Mouse (Mus musculus) right cerebral cortex, postnatal 14 days (tissue): Measurements from ENCODE around the gene H6pd.

Experiments
- DNase-seq: peaks from one replicate; pipeline ENCODE4 v3.0.0; 2022

H6pd gene

DNA sequence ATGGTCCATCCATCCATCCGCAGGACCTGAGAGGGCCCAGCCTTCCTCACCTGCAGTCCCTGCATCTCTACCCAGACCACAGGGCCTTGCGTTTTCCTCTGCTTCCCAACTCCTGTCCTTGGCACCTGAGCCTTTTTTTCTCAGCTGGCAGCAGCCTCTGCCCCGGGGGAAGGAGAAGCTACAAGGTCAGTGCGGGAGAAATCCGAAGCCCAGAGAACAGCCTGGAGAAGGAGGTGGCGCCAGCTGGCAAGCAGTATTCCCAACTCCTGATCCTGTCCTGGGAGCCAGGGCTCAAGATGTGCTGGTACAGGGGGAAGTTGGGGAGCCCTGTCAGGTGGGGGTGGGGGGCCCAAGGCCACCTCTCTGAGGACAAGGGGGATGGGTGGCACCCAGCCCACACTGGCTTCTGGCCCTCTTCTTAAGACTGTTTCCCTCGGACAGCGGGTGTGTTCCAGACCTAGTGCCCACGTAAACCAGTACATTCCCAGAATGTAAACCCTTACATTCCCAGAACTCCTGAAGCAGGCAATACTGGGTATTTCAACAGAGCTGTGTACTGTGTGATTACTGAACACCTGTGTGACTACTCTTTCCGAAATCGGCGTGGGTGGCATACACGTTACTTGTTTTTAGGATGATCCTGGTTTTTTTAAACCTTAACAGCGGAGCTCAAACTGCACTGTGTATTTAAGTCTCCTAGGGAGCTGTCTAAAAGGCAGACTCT lies 9.9 kb downstream of the H6pd start:
- no peak for DNase-seq

DNA sequence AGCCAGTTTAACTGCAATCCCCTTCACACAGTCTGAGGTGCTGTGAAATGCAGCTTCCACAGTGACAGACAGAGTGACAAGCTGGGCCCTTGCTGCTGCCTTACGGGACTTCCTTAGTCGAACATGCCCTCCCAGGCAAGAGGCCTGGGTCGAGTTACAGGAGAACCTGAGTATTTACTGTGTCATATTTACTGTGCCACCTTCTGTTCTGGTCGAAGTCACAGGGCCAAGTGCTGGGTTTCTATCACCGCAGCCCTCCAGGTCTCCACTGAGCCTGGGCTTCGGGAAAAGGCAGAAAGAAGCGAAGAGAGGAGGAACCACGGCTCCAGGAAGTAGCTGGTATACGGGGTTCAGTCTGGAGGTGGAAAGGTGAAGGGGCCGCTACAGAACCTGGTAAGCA lies 10.8 kb downstream of the H6pd start:
- no peak for DNase-seq

DNA sequence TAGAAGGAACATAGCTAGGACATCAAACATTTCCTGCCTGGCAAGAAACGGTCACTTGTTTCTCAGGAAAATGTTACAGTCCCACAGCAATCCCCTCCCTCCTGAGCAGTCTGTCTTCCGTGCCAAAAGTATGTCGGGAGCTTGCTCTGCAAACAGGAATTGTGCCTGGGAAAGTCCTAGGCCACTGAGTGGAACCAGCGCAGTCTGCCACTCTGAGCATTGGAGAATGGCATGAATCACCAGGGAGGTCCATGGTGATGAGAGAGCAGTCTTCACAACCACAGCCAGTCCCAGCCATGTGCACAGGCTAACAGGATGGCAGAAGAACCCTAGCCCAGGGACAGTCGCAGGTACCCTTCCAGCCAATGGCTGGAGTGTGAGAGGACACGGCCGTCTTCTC lies 12.4 kb downstream of the H6pd start:
- DNase-seq: no peak

DNA sequence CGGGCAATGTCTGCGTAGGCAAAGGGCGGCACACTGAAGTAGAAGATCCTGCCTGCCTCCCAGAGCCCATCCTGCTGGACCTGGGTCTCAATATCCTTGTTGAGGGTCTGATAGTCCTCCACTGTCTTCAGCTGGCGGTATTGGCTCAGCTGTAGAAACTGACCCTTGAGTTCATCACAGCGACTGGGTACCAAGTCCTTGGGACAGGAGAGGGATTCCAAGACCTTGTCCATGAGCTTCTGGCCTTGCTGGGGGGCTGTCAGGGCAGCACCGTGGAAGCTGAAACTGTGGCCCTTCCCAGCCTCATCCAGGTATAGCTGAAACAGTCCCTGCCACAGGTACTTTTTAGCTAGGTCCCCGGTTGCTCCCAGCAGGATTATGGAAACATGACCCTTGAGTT lies 12.9 kb downstream of the H6pd start:
- no peak for DNase-seq

DNA sequence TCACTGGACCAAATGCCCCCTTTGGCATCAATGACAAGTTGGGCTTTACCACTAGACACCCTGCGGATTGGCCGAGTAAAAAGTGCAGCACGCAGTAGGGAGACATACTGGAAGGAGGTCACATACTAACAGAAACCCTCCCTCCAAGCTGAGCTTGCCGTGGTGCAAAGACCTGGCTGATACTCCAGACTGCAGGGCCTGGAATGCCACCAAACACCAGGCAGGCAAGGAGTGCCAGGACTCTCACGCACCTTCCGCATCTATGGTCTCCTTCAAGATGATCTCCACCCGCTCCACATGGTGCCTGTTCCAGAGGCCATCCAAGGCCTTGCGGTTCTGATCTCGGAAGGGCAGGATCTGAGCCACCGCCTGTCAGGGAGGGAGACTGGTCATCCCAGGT lies 14.6 kb downstream of the H6pd start:
- no peak for DNase-seq

DNA sequence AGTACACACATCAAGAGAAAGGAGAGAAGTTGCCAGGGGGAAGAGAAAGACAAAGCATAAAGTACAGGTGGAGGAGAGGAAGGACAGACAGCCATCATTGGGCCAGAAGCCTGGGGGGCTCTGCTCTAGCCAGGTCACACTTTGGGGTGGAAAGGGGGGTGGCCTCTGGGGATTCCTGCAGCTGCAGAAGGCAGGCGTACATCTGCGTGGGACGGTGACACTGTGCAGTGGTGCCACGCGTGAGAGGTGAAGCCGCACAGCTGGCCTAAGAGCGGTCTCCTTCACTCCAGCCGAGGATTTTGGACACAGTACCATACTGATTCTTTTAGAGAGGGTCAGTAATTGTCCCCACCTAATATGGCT lies 16.2 kb downstream of the H6pd start:
- DNase-seq: no peak

DNA sequence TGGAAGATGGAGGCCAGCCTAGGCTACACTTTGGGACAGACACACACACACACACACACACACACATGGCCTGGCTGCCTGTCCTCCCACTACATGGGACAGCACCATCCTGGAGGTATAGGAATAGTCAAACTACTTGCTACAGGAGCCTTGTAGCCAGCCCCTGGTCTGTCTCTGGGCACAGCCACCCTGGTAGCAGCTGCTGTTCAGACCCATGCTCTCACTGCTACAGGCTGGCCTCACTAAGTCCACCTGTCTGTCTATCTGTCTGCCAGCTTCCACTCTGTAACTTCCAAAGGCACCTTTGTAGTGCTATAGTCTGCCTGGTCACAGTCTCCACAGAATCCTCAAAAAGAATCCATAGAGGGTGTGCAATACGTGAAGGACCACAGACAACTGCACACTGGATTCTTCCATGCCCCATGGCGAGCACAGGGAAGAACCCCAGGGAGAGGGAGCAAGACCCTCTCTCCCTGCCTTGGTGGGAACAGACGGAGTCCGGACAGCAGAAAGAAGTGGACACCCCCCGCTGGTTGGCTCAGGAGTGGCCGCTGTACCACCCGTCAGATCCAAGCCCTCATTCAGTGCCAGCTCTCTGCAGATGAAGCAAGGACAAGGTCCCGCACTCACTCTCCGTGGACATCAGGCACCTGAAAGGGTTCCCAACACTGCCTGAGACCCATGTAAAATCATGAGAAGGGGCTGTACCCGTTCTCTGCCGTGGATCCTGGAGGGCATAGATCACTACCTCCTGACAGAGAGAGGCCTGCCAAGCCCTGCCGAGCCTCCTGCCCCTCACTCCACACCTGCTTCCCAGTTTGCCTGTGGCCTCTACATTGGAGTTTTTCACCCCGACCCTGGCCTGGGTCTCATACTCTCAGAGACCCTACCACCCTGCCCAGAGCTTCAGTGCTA lies 16.8 kb downstream of the H6pd start:
- no peak for DNase-seq

DNA sequence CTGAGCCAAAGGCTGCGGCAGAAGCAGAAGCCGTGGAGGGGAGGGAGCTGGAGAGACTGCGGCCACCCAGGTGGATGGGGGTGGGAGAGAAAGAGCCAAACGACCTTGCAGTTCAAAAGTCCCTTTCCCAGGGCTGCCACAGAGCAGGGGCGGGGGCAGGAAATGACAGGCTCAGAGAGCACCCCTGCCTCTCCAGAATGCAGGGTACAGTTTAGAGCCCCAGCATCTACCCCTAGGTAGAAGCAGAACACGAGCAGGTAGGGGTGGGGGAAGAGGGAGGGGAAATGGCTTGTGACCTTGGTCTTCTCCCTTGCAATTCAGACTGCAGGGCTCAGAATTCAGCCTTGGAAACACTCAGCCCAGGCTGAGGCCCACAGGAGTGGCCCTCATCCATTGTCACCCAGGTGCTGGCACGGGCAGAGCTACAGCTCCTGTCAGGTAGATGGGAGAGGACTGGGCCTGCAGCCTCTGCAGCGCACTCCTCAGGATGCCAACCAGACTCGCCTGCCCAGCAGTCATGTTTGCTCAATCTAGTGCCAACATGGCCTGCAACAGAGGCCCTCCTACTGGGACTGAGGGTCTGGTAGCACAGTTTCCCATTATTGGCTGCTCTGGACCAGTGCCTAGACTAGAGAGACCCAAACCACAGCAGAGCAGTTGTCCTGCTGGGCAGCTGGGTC lies 17.7 kb downstream of the H6pd start:
- no peak for DNase-seq

DNA sequence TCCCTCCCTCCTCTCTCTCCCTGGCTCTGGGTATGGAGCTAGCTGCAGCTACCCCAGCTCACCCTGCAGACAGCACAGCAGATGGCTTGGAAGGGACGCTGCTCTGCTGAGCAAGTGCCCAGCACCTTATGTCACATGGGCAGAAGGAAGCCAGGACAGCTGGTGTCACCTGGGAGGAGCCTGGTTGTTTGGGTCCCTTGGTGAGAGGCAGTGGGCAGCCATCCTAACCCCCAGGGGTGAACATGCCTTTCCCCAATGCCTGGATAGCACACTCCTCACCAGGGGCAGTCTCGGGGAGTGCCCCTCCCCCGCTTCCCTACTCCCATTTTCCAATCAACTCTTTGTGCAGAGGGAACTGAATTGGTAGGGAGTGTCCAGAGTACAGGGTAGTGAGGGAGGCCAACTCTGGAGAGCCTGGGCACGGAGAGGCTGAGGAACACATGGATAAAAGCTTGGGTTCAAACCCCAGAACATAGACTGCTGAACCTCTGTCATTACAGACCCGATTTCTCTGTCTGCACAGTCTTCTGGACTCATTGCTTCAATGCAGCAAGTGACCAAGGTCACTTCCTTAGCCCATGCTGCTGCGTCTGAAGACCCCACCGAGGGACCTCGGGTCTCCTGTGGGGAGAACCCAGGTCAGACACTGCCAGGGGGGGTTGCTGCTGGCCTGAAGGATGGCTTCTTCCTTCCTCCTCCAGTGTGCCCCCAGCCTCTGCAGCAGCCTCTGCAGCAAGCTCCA lies 18.4 kb downstream of the H6pd start:
- no peak for DNase-seq

DNA sequence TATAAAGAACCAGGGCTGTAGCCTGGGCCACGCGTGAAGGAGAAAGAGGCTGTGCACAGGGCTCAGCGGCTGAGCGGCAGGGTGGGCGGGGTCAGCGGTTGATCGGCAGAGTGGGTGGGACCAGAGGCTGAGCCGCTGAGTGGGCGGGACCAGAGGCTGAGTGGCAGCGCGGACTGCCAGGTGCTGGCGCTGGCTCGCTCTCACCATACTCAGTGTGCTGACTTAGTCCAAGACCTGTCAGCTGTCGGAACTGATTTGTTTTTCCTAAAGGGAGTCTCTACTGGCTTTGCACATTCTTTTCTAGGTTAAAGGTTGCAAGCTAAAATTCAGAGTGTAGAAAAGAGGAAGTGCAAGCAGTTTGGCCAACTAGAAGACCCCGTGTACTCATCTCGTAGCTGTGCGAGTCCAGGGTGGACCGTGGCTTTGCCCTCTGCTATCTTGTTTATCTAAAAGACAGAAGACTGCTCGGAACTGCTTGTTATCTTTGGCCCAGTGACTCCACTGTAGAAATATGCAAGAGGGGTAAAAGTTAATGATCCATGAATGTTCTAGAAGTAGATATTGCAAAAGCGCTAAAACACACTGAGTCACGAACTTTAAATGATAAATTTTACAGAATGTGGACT lies 19.8 kb downstream of the H6pd start:
- DNase-seq: peak; percentile 90

DNA sequence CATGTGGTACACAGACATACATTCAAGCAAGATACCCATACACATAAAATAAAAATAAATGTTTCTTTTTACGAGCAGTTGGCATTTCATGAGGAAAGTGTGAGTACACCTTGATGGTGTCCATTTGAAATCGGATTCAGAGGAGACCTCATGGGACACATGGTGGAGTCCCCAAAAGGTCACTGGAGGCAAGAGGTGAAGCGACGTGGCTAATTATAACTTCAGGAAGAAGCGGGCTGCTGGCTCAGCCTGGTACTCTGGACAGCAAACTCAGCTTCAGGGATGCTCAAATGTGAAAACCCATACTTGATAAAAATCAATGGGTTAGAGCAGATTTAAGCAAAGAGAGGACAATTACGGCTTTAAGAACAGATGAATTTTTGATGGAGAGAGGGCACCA lies 20.5 kb downstream of the H6pd start:
- DNase-seq: no peak

DNA sequence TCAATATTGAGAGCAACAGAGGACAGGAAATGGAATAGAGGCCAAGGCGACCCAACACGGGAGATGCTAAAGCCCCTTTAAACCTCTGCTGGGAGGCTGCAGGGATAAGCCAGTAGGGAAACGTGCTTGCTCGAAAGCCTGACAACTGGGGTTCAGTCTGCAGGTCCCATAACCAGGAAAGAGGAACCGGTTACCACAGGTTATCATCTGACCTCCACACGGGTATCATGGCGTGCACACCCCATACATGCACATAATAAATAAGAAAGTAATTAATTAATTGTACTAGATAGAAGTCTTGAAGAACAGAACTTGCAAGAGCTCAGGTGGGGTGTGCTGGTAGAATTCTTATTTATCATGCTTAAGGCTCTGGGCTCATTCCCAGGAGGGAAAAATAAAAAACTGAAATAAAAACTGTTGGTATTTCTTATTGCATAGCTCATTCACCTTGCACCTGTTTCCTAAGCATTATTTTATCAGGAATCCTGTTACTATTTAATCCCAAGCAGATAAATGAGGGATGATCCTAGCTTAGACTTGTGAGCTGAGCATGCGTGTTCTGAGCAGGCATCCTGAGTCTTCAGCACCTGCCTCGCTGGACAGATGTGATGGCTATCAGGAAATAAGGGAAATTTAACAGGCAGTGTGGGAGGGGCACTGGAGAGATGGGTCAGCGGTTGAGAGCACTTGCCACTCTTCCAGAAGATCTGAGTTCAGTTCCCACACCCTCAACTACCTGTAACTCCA lies 22.0 kb downstream of the H6pd start:
- no peak for DNase-seq

DNA sequence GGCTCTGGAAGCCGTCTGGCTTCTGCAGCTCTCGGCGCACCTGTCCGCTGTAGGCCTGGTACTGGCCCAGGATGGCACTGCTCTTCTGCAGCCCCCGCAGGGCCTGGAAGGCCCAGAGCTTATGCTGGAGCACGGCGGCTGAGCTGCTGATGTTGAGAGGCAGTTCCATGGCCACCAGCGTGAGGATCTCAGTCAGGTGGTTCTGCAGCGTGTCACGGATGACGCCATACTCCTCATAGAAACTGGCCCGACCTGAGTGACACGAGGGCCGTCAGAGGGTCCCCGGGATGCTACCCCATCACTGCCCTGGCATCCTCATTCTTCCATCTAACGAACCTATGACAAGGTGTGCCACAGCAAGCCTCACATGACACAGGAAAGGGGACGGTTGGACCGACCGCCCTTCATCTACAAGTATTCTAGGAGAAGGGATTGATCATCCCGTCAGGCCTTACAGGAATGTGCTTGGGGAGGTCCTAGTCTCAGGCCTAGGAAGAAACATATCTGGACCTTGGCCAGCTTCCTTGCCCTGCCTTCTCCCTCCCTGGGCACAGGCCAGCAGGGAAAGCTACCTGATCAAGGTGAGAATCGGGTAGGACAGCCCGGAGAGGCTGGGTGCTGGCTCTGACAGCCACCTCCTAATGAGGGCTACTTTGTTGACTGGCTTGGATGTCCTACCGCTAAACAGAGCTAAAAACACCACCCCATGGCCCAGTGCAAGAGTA lies 24.7 kb downstream of the H6pd start:
- no peak for DNase-seq

DNA sequence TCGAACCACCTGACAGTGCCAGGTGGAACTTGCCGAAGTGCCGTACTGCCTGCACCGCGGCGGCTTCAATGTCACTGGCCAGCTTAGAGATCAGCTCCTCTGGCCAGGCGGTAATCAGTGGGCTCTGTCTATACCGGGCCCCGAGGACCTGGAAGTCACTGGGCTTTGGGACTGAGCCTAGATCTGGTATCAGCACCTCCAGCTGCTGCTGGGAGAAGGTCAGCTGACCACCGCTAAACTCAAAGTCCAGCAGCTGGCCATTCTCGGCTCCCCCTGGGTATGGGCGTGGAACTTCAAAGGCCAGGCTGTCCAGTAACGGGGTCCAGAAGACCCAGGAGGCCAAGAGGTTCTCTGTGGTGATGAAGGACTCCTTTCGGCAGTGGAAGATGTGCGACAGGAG lies 26.7 kb downstream of the H6pd start:
- DNase-seq: no peak

DNA sequence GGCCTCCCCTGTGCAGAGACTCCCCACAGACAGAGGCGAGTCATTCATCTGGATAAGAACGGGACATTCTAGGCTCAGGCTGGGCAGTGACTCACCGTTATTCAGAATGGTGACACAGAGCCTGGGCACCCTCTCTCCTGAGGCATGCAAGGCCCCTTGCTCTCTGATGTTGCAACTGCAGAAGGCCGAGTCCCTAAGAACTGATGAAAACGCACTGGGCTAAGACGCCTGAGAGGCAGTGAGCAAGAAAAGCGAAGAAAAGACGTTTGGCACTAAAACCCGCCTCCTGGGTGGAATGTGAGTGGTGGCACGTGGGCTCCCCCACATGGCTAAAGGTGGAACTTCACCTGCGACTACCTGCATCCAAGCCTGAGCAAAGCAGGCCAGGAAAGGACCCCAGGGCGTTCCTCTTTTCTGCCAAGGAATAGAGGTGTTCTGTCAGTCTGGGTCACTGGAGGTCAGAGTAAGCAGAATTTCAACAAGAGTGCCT lies 29.0 kb downstream of the H6pd start:
- DNase-seq: peak; percentile 82

DNA sequence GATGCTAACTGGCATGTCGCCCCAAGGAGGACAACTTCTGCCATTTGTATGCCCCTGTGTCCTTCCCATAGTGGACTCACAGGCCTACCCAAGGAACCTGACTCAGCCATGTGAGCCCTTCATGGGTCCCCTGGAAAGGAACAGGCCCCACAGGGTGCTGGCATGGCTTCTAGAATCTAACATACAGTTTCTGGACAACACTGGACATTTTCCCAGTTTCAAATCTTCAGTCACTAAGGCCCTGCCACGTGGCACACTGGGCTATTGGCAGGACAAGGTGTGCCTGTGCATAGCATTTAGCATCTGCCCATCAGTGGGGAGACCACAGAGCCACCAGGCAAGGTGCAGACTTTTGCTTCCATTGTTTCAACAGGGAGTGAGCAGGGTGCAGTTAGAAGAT lies 30.0 kb downstream of the H6pd start:
- DNase-seq: no peak

DNA sequence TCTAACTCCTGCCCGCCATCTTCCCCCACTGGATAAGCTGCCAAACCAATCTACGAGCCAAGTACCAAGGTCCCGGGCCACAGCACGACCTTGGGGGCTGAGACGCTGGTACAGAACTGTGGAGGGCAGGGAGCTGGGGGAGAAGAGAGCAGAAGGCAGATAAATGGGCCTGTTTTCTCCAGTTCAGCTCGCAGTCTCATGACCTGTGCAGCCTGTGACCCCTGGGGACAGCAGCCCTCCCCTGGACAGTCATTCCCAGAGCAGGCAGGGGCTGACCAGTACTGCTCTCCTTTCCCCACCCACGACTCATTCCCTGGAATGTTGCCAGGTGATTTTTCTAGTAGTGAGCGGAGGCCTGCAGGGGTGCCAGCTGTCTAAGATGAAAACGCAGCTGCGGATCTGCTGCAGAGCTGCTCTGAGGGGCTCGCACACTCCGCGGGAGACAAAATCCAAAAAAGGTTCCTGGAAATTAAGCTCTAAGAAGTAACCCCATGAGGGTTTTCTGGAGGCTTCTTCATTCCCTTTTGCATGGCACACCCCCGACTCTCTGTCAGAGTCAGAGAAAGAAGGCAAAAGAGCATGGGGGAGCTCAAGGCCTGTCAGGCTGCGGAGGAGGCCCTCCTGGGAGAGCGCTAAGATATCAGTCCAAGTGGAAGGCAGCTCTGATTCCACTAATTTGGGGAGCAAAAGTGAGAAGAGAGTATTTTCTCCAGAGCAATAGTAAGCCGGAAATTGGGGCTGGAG lies 30.9 kb downstream of the H6pd start:
- no peak for DNase-seq

DNA sequence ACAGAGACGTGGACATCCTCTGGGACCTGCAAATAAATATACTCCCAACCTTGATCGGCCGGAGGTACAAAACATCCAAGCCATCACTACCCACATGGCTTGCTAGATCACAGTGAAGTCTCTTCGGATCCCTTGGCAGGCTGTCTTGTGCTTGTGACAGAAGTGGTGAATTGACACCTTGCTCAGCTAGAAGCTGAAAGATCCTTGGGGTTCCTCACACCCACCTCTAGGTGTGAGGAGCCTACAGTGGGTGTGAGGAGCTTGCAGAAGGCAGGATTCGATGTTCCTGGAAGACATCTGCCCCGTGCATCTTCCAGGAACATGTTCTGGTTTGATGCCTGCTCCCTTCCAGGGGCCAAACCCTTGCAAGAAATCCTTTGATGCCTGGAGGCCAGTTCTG lies 31.6 kb downstream of the H6pd start:
- DNase-seq: no peak

DNA sequence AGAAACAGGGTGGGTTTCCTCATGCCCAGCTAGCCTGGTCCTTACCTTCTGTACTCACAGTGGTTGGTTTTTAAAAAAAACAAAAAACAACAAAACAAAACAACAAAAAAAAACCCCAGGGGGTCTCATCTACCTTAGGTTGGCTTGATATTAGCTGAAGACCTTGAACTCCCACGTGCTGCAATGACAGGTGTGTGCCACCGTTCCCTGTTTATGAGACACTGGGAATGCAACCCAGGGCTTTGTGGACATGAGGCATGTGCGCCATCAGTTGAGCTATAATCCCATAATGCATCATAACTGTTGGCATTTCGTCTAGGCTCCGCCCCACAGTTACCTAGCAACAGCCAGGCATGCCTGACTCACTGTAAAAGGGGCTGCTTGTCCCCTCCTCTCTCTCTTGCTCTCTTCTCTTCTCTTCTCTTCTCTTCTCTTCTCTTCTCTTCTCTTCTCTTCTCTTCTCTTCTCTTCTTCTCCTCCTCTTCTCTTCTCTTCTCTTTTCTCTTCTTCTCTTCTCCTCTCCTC lies 33.0 kb downstream of the H6pd start:
- no peak for DNase-seq

DNA sequence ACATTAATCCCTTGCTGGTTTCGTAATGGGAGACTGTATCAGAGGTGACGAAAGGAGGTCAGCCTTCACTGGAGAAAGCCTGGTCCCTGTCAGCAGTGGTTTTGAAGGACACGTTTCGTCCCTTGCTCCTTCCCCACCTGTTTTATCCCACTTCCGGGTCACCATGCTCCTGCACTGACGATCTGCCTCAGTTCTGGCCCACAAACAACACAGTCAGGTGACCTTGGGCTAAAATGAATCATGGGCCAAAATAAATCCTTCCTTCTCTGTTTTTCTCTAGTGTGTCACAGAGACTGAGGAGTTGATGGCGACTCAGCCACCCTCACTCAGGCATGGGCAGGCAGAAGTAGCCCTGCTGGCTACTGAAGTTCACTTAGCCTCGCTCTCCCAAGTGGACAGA lies 33.5 kb downstream of the H6pd start:
- no peak for DNase-seq
